Mouse (Mus musculus) heart, adult 2 months (tissue): ENCODE measurements around the gene Krtap5-2.

ENCODE experiments used
- CTCF ChIP-seq: fragments of 200-600 bp; IDR thresholded peaks from 2 replicates; pipeline ENCODE4 v1.8.1; 2022; ENCODE audit warnings: antibody characterized with exemption, mild to moderate bottlenecking, moderate library complexity
- POLR2A ChIP-seq: fragments of 200-500 bp; IDR thresholded peaks from 2 replicates; pipeline ENCODE4 v1.6.1; 2011; ENCODE audit warnings: mild to moderate bottlenecking, low read depth, low read length, control low read depth; ENCODE audit not compliant: insufficient read depth

DNA sequence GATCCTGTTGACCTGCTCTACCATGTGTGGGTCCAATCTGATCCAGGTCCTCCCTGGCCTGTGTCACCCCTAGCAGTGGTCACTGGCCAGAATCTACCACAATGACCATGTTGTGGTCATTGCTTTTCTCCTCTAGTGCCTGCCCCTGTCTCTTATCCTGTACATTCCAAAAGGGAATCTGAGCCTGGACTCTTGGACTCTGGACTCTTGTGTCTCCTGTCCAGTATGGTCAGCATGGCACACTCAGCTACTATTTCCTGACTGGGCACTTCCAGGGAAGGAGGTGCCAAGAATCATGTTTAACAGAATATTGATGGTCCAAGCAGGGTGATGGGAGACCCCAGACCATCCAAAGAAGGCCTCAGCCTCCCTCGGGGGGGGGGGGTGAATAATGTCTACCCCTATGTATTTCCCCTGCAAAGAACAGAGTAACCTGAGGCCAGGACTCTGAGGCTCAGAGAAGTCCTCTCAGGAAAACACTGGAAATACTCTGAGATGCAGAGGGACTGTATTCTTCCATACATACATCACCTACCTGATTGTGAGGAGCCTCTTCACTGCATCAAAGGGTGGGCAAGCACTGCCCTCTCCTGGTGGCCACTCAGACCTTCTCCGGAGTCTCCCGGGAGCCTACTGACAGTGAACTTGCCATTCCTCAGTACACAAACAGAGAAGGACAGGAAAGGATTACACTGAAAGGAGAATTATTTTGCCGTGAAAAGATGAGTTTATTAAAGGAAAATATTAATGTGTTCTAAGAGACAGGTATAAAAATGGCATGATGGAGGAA lies 41.4 kb downstream of the Krtap5-2 start:
- TF ChIP-seq CTCF (peak; percentile 57), POLR2A (no peak)
